27 mouse cellular contexts compared by ENCODE assay signal in the genomic region with DNA sequence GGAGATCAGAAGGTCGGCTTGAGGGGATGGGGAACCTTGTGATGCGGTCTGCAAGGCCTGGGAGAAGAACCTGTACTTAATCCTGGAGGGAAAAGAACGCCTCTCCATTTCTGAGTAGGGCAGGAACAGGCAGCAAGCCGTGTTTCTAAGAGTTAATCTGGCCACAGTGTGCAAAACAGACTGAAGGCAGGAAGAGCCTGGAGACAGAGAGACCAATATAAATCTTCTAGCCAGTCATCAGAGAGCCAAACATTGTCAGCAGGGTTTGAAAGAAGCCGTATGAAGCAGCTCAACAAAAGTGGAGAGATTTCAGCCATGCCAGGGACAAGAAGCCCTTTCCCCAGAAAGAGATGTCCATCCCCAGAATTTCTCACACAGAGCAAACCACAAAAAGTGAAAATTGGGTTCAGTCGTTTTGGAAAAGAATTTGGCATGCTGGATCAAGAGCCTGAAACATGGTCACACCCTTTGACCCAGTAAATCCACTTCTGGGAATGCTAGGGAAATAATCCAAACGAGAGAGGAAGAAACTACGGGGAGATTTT. TPM values are rescaled to one million over a fixed set of nuclear protein-coding genes. Genes with fewer than 3 reads are reported as not detected.
A peak's percentile ranks its signal among the peaks of the same experiment; 100 is the strongest.
DNase-seq lines count a peak whose midpoint lies in the region; ATAC-seq and TF ChIP-seq lines count a peak whose summit lies in the region.
"Had no signal": no experiment of that assay in that cellular context is flagged by ENCODE, and none has a peak within 500 bp of the region (broad histone marks: within the 10 kb centered on the region; RNA-seq: fewer than 3 reads in every experiment).

No protein-coding gene starts in this region.

- no peaks in the 10 kb centered on the region for H3K9me3 ChIP-seq in intestine, embryonic 15.5 days
- no peaks in the 10 kb centered on the region for H3K9me3 ChIP-seq in stomach, embryonic 15.5 days
- H3K9me3 ChIP-seq: embryonic facial prominence, embryonic 15.5 days; forebrain, embryonic 10.5 days; forebrain, embryonic 15.5 days; G1E; heart, embryonic 13.5 days; hindbrain, embryonic 13.5 days had no signal

- H3K4me1 ChIP-seq in intestine, embryonic 15.5 days (replicated peaks), result peaks cover 20% of the 10 kb centered on the region
- H3K4me1 ChIP-seq in stomach, embryonic 15.5 days, result peaks cover 13% of the 10 kb centered on the region; the same call in 1 of the 2 replicates
- H3K4me1 ChIP-seq: forebrain, embryonic 15.5 days; heart, embryonic 13.5 days; hindbrain, embryonic 13.5 days had no signal

- WGBS in intestine, embryonic 15.5 days, result 33% methylated on average over 8 of the region's 8 CpGs
- 27% methylated on average over 8 of the region's 8 CpGs for WGBS in stomach, embryonic 15.5 days

- intact Hi-C loops in gastrocnemius, adult 2 months (cut with DNase I), result loop anchor here (10.0 kb wide), 1 partner anchor 77 kb away; no protein-coding TSS in a partner anchor

- H3K27me3 ChIP-seq in intestine, embryonic 15.5 days (replicated peaks), result no peaks in the 10 kb centered on the region
- H3K27me3 ChIP-seq in stomach, embryonic 15.5 days (replicated peaks), result no peaks in the 10 kb centered on the region
- H3K27me3 ChIP-seq: forebrain, embryonic 15.5 days had no signal

- no peak for ATAC-seq in intestine, embryonic 15.5 days
- ATAC-seq in stomach, embryonic 15.5 days (ENCODE audit: insufficient read depth, low FRiP score, low read depth), result no peak
- ATAC-seq: CD4-positive, CD25-positive, alpha-beta regulatory T cell, adult 4 months; forebrain, embryonic 15.5 days; hindbrain, postnatal 0 days had no signal

- no peak for DNase-seq in gastrocnemius, adult 2 months
- DNase-seq in gastrocnemius, adult 18-20 months (ENCODE audit: low spot score), result no peak
- DNase-seq in kidney, postnatal 14 days, result peak; percentile 19
- no peak for DNase-seq in kidney, postnatal 36 days
- DNase-seq in cerebellum, adult 11-12 months, result no peak
- DNase-seq in right cerebral cortex, adult 18-20 months, result no peak
- DNase-seq: adrenal gland, postnatal 14 days; B cell, adult 2 months; cerebellum, adult 8-10 months; cerebellum, postnatal 14 days; embryo, embryonic 11 days; gastrocnemius, postnatal 25 days; heart, postnatal 4 days had no signal

- H3K9ac ChIP-seq in intestine, embryonic 15.5 days, result no peak overlapping the region
- H3K9ac ChIP-seq in stomach, embryonic 15.5 days, result no peak overlapping the region
- H3K9ac ChIP-seq: embryonic facial prominence, embryonic 15.5 days; forebrain, embryonic 15.5 days; heart, embryonic 13.5 days; hindbrain, embryonic 13.5 days had no signal

- no peak overlapping the region for H3K4me3 ChIP-seq in gastrocnemius, adult 2 months
- no peak overlapping the region for H3K4me3 ChIP-seq in intestine, embryonic 15.5 days (replicated peaks)
- H3K4me3 ChIP-seq in stomach, embryonic 15.5 days (replicated peaks), result no peak overlapping the region
- H3K4me3 ChIP-seq: embryonic facial prominence, embryonic 15.5 days; erythroblast, embryonic 14.5 days; forebrain, embryonic 10.5 days; forebrain, embryonic 15.5 days; heart, embryonic 13.5 days; hindbrain, embryonic 13.5 days had no signal

- no peak for TF ChIP-seq CTCF in gastrocnemius, adult 2 months (IDR thresholded peaks at IDR 0.05)

- 0 out of 2 replicates have a peak overlapping the region, but pooled peaks have one; percentile 6 for H3K4me2 ChIP-seq in intestine, embryonic 15.5 days (replicated peaks)
- H3K4me2 ChIP-seq in stomach, embryonic 15.5 days, result no peak overlapping the region
- H3K4me2 ChIP-seq: embryonic facial prominence, embryonic 15.5 days; forebrain, embryonic 15.5 days; heart, embryonic 13.5 days; hindbrain, embryonic 13.5 days had no signal

- H3K27ac ChIP-seq in gastrocnemius, adult 2 months, result peak overlapping the region; percentile 75
- H3K27ac ChIP-seq in intestine, embryonic 15.5 days, result peak overlapping the region; percentile 72
- peak overlapping the region; percentile 69 for H3K27ac ChIP-seq in stomach, embryonic 15.5 days
- H3K27ac ChIP-seq: embryonic facial prominence, embryonic 15.5 days; forebrain, embryonic 10.5 days; forebrain, embryonic 15.5 days; heart, embryonic 13.5 days; hindbrain, embryonic 13.5 days; hindbrain, postnatal 0 days had no signal

- no peaks in the 10 kb centered on the region for H3K36me3 ChIP-seq in intestine, embryonic 15.5 days
- H3K36me3 ChIP-seq in stomach, embryonic 15.5 days, result no peaks in the 10 kb centered on the region
- H3K36me3 ChIP-seq: embryonic facial prominence, embryonic 15.5 days; forebrain, embryonic 10.5 days; forebrain, embryonic 15.5 days; G1E; heart, embryonic 13.5 days; hindbrain, embryonic 13.5 days had no signal

RNA-seq across cellular contexts. Expression of gene Slc25a28, which starts 23.4 kb away (rescaled TPM):
- 10 to 100 TPM; 21.2 to 28.7 TPM for total RNA-seq in gastrocnemius, adult 2 months (2021)
- 10 to 100 TPM; 26.2 to 34.0 TPM for total RNA-seq in gastrocnemius, adult 18-20 months (2021)
- 19.1 and 19.9 TPM in 2 replicates for polyA plus RNA-seq in intestine, embryonic 15.5 days (2015; fragmentation: Nextera tagmentation; extraction: Ambion mirVana)
- 15.8 and 15.9 TPM in 2 replicates for polyA plus RNA-seq in stomach, embryonic 15.5 days (2015; fragmentation: Nextera tagmentation; extraction: Ambion mirVana)

RNA-seq across cellular contexts. Expression of gene Entpd7, which starts 38.2 kb away (rescaled TPM):
- total RNA-seq in gastrocnemius, adult 2 months (2021), result 1 to 10 TPM; 1.2 to 1.3 TPM
- total RNA-seq in gastrocnemius, adult 18-20 months (2021), result 1 to 10 TPM in 1 of 2 experiments, under 1 TPM in 1; 0.74 to 1.6 TPM
- 21.1 and 24.4 TPM in 2 replicates for polyA plus RNA-seq in intestine, embryonic 15.5 days (2015; fragmentation: Nextera tagmentation; extraction: Ambion mirVana)
- polyA plus RNA-seq in stomach, embryonic 15.5 days (2015; fragmentation: Nextera tagmentation; extraction: Ambion mirVana), result 14.5 and 20.5 TPM in 2 replicates

RNA-seq across cellular contexts. Expression of gene Nkx2-3, which starts 39.2 kb away (rescaled TPM):
- not detected for total RNA-seq in gastrocnemius, adult 2 months (2021)
- not detected for total RNA-seq in gastrocnemius, adult 18-20 months (2021)
- polyA plus RNA-seq in intestine, embryonic 15.5 days (2015; fragmentation: Nextera tagmentation; extraction: Ambion mirVana), result 80.9 and 88.1 TPM in 2 replicates
- 26.3 and 31.4 TPM in 2 replicates for polyA plus RNA-seq in stomach, embryonic 15.5 days (2015; fragmentation: Nextera tagmentation; extraction: Ambion mirVana)
- total RNA-seq: adrenal gland, adult 18-20 months; adrenal gland, postnatal 14 days; gastrocnemius, postnatal 25 days; granulocyte monocyte progenitor cell, adult 5-6 weeks; heart, postnatal 4 days; hindbrain, postnatal 0 days had no signal
- polyA plus RNA-seq: CD4-positive, CD25-positive, alpha-beta regulatory T cell, adult 4 months; erythroblast, embryonic 14.5 days; G1E; heart, embryonic 13.5 days; heart, postnatal 0 days; hindbrain, embryonic 13.5 days; hindbrain, postnatal 0 days had no signal
